Mouse (Mus musculus): ENCODE data around the gene Grk6. TPM values are rescaled to one million over a fixed set of nuclear protein-coding genes. Genes with fewer than 3 reads are reported as not detected.

The Grk6 gene
- polyA plus RNA-seq, 1 experiment from 2014 or later: 25.0 TPM

GRCm38 (mm10) chr13:55475750-55476149 lies 30.9 kb downstream of the Grk6 start:
- no peak overlapping the region for H3K4me3 ChIP-seq (ENCODE audit: low read depth, low read length)
- WGBS: 95% methylated on average over 5 of the region's 5 CpGs
- H3K9me3 ChIP-seq (replicated peaks; ENCODE audit: control insufficient read depth, low read length): no peaks in the 10 kb centered on the region
- H3K27ac ChIP-seq (ENCODE audit: low read depth, low read length): no peak overlapping the region; the same call in 1 of the 2 replicates
- peaks cover 31% of the 10 kb centered on the region for H3K4me1 ChIP-seq (ENCODE audit: control insufficient read depth, insufficient read depth, low read length)
- DNase-seq (ENCODE audit: low spot score): no peak
- no peak for ATAC-seq
- H3K27me3 ChIP-seq (replicated peaks; ENCODE audit: control insufficient read depth, insufficient read depth, low read length): no peaks in the 10 kb centered on the region
- no peak overlapping the region for H3K9ac ChIP-seq (ENCODE audit: low read length)
- peaks cover 78% of the 10 kb centered on the region for H3K36me3 ChIP-seq (ENCODE audit: control insufficient read depth, insufficient read depth, low read length)
- no peak overlapping the region for H3K4me2 ChIP-seq (ENCODE audit: low read length)

GRCm38 (mm10) chr13:55476256-55476655 lies 31.4 kb downstream of the Grk6 start:
- 97% methylated on average over 8 of the region's 8 CpGs for WGBS
- no peak for DNase-seq (ENCODE audit: low spot score)
- Histone ChIP-seq H3K4me1 (ENCODE audit: control insufficient read depth, insufficient read depth, low read length) (peaks cover 26% of the 10 kb centered on the region), H3K4me2 (ENCODE audit: low read length) (no peak overlapping the region), H3K27ac (ENCODE audit: low read depth, low read length) (peak overlapping the region; percentile 21), H3K4me3 (ENCODE audit: low read depth, low read length) (no peak overlapping the region), H3K9ac (ENCODE audit: low read length) (no peak overlapping the region), H3K9me3 (replicated peaks; ENCODE audit: control insufficient read depth, low read length) (no peaks in the 10 kb centered on the region), H3K36me3 (ENCODE audit: control insufficient read depth, insufficient read depth, low read length) (peaks cover 84% of the 10 kb centered on the region), H3K27me3 (replicated peaks; ENCODE audit: control insufficient read depth, insufficient read depth, low read length) (no peaks in the 10 kb centered on the region)
- ATAC-seq: no peak

DNA sequence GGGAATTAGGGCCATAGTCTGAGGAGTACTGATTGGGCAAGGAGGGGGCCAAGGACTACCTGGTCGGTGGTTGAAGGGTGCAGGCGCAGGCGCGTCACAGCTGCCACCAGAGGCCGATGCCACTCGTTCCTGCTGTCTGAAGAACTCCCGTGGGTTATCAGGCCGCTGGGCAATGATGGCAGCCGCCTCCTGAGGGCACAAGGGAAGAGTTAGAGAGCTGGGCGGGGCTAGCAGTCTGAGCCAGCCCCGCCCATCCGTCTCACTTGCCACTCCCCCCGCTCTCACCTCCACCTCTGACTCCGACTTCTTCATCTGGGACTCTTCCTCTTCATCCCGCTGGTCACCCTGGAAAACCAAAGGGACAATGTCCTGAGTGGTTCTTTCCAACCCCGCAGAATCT lies 32.6 kb downstream of the Grk6 start:
- H3K4me2 ChIP-seq (ENCODE audit: low read length): no peak overlapping the region
- H3K4me3 ChIP-seq (ENCODE audit: low read depth, low read length): no peak overlapping the region
- 74% methylated on average over 16 of the region's 16 CpGs for WGBS
- H3K4me1 ChIP-seq (ENCODE audit: control insufficient read depth, insufficient read depth, low read length): peaks cover 24% of the 10 kb centered on the region
- no peaks in the 10 kb centered on the region for H3K27me3 ChIP-seq (replicated peaks; ENCODE audit: control insufficient read depth, insufficient read depth, low read length)
- peaks cover 96% of the 10 kb centered on the region for H3K36me3 ChIP-seq (ENCODE audit: control insufficient read depth, insufficient read depth, low read length)
- DNase-seq (ENCODE audit: low spot score) (no peak), ATAC-seq (no peak)
- no peak overlapping the region for H3K9ac ChIP-seq (ENCODE audit: low read length)
- no peaks in the 10 kb centered on the region for H3K9me3 ChIP-seq (replicated peaks; ENCODE audit: control insufficient read depth, low read length)
- H3K27ac ChIP-seq (ENCODE audit: low read depth, low read length): no peak overlapping the region; the same call in 1 of the 2 replicates

DNA sequence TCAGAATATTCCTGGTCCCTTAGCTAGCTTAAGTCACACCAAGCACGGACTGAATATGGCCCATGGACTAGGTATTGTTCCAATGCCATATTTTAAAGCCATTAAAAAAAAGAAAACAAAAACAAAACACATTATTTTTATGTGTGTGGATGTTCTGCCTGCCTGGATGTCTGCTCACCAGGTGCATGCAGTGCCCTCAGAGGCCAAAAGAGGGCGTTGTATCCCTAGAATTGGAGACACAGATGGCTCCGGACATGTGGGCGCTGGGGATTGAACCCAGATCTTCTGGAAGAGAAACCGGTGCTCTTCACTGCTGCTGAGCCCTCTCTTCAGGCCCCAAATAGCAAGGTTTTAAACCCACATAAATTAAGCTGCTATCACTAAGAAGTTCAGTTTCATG lies 33.2 kb downstream of the Grk6 start:
- H3K36me3 ChIP-seq (ENCODE audit: control insufficient read depth, insufficient read depth, low read length): peaks cover 98% of the 10 kb centered on the region
- 54% methylated on average over 5 of the region's 5 CpGs for WGBS
- DNase-seq (ENCODE audit: low spot score): peak; percentile 41
- H3K9me3 ChIP-seq (replicated peaks; ENCODE audit: control insufficient read depth, low read length): no peaks in the 10 kb centered on the region
- H3K4me3 ChIP-seq (ENCODE audit: low read depth, low read length): no peak overlapping the region
- H3K27me3 ChIP-seq (replicated peaks; ENCODE audit: control insufficient read depth, insufficient read depth, low read length): no peaks in the 10 kb centered on the region
- H3K9ac ChIP-seq (ENCODE audit: low read length): no peak overlapping the region
- ATAC-seq: no peak
- H3K27ac ChIP-seq (ENCODE audit: low read depth, low read length): no peak overlapping the region
- no peak overlapping the region for H3K4me2 ChIP-seq (ENCODE audit: low read length)
- peaks cover 22% of the 10 kb centered on the region for H3K4me1 ChIP-seq (ENCODE audit: control insufficient read depth, insufficient read depth, low read length)

DNA sequence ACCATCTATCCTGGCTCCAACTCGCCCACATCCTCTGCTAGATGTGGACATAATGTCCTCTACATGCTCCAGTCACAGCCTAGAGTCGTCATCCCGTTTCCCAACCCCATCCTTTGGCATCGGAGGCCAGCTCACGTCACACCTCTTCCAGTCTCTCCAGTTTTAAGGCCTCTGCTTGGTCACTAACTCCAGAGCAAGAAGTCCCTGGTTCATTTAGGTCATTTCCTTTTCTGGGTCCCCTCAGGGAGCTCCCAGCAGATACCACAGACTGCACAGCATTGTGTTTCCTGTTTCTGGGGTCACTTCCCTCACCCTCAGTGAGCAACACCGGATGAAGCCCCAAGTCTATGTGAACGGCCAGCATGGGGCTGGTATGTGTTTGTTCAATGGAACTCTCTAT lies 34.1 kb downstream of the Grk6 start:
- Histone ChIP-seq H3K36me3 (ENCODE audit: control insufficient read depth, insufficient read depth, low read length) (peaks cover 94% of the 10 kb centered on the region), H3K9me3 (replicated peaks; ENCODE audit: control insufficient read depth, low read length) (no peaks in the 10 kb centered on the region), H3K9ac (ENCODE audit: low read length) (no peak overlapping the region), H3K4me3 (ENCODE audit: low read depth, low read length) (no peak overlapping the region), H3K27me3 (replicated peaks; ENCODE audit: control insufficient read depth, insufficient read depth, low read length) (no peaks in the 10 kb centered on the region), H3K27ac (ENCODE audit: low read depth, low read length) (no peak overlapping the region), H3K4me1 (ENCODE audit: control insufficient read depth, insufficient read depth, low read length) (peaks cover 24% of the 10 kb centered on the region), H3K4me2 (ENCODE audit: low read length) (no peak overlapping the region)
- DNase-seq (ENCODE audit: low spot score) (no peak), ATAC-seq (no peak)
- 88% methylated on average over 7 of the region's 7 CpGs for WGBS

GRCm38 (mm10) chr13:55479929-55480328 lies 35.1 kb downstream of the Grk6 start:
- Histone ChIP-seq H3K27ac (ENCODE audit: low read depth, low read length) (no peak overlapping the region), H3K27me3 (replicated peaks; ENCODE audit: control insufficient read depth, insufficient read depth, low read length) (no peaks in the 10 kb centered on the region), H3K4me3 (ENCODE audit: low read depth, low read length) (no peak overlapping the region), H3K9ac (ENCODE audit: low read length) (no peak overlapping the region), H3K4me2 (ENCODE audit: low read length) (no peak overlapping the region), H3K4me1 (ENCODE audit: control insufficient read depth, insufficient read depth, low read length) (peaks cover 24% of the 10 kb centered on the region), H3K9me3 (replicated peaks; ENCODE audit: control insufficient read depth, low read length) (no peaks in the 10 kb centered on the region), H3K36me3 (ENCODE audit: control insufficient read depth, insufficient read depth, low read length) (peaks cover 86% of the 10 kb centered on the region)
- no peak for DNase-seq (ENCODE audit: low spot score)
- no peak for ATAC-seq

- peak overlapping the region; percentile 99; the same call in 1 of the 2 replicates for H3K4me2 ChIP-seq (ENCODE audit: low read length)
- no peak for ATAC-seq
- peaks cover 31% of the 10 kb centered on the region for H3K4me1 ChIP-seq (ENCODE audit: control insufficient read depth, insufficient read depth, low read length)
- 0 out of 2 replicates have a peak overlapping the region, but pooled peaks have one; percentile 100 for H3K9ac ChIP-seq (ENCODE audit: low read length)
- H3K27me3 ChIP-seq (replicated peaks; ENCODE audit: control insufficient read depth, insufficient read depth, low read length): no peaks in the 10 kb centered on the region
- WGBS: 84% methylated on average over 6 of the region's 7 CpGs
- no peaks in the 10 kb centered on the region for H3K9me3 ChIP-seq (replicated peaks; ENCODE audit: control insufficient read depth, low read length)
- H3K27ac ChIP-seq (ENCODE audit: low read depth, low read length): no peak overlapping the region
- H3K4me3 ChIP-seq (ENCODE audit: low read depth, low read length): peak overlapping the region; percentile 99; the same call in 1 of the 2 replicates
- DNase-seq (ENCODE audit: low spot score): no peak
- H3K36me3 ChIP-seq (ENCODE audit: control insufficient read depth, insufficient read depth, low read length): peaks cover 66% of the 10 kb centered on the region
Observed at GRCm38 (mm10) chr13:55482542-55482941, 37.7 kb downstream of the Grk6 start.

DNA sequence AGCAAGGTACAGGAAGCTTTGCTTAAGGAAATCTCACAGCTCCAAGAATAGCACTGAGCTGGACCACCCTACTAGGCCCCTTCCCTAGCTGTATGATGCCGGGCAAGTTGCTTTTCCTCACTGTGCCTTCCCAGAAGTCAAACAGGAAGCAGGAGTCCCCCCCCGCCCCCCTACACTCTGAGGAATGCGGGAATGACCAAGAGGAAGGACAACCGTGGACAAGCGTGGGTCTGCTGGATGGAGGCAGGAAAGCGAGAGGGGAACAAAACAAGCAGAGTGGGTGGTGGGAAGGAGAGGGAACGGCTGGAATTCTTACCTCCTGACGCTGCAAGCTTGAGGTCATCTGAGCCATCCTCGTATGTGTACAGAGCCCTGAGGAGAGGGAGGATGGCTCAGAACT lies 38.2 kb downstream of the Grk6 start:
- H3K9ac ChIP-seq (ENCODE audit: low read length): peak overlapping the region; percentile 100
- H3K27ac ChIP-seq (ENCODE audit: low read depth, low read length): peak overlapping the region; percentile 100
- H3K4me3 ChIP-seq (ENCODE audit: low read depth, low read length): peak overlapping the region; percentile 99
- no peaks in the 10 kb centered on the region for H3K9me3 ChIP-seq (replicated peaks; ENCODE audit: control insufficient read depth, low read length)
- H3K4me2 ChIP-seq (ENCODE audit: low read length): peak overlapping the region; percentile 99
- ATAC-seq: no peak
- 54% methylated on average over 9 of the region's 9 CpGs for WGBS
- H3K27me3 ChIP-seq (replicated peaks; ENCODE audit: control insufficient read depth, insufficient read depth, low read length): no peaks in the 10 kb centered on the region
- DNase-seq (ENCODE audit: low spot score): no peak
- peaks cover 32% of the 10 kb centered on the region for H3K4me1 ChIP-seq (ENCODE audit: control insufficient read depth, insufficient read depth, low read length)
- peaks cover 61% of the 10 kb centered on the region for H3K36me3 ChIP-seq (ENCODE audit: control insufficient read depth, insufficient read depth, low read length)

DNA sequence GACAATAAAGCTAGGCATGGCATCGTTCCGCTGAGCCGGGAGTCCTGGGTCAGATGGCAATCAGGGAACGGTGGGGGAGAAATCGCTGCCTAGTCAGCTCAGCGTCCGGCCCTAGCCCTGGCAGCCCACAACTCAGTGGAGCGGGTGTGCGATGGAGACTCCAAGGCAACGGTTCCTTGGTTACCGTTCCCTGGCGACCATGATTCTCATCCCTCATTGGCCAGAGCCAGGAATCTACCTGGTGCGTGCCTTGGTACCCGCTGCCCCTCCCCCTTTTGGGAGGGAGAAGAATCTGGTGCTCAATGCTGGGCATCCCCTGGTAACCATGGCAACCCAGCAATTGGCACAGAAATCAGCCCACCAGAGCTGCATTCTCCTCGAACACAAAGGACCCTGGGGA lies 38.7 kb downstream of the Grk6 start:
- Histone ChIP-seq H3K9me3 (replicated peaks; ENCODE audit: control insufficient read depth, low read length) (no peaks in the 10 kb centered on the region), H3K27ac (ENCODE audit: low read depth, low read length) (peak overlapping the region; percentile 100), H3K9ac (ENCODE audit: low read length) (peak overlapping the region; percentile 100), H3K27me3 (replicated peaks; ENCODE audit: control insufficient read depth, insufficient read depth, low read length) (no peaks in the 10 kb centered on the region), H3K4me1 (ENCODE audit: control insufficient read depth, insufficient read depth, low read length) (peaks cover 37% of the 10 kb centered on the region), H3K4me3 (ENCODE audit: low read depth, low read length) (peak overlapping the region; percentile 99), H3K36me3 (ENCODE audit: control insufficient read depth, insufficient read depth, low read length) (peaks cover 56% of the 10 kb centered on the region), H3K4me2 (ENCODE audit: low read length) (peak overlapping the region; percentile 99)
- DNase-seq (ENCODE audit: low spot score) (peak; percentile 98), ATAC-seq (peak; percentile 83)
- under 1% methylated on average over 15 of the region's 15 CpGs for WGBS
